Mouse (Mus musculus): ENCODE data around the gene Slc2a4.

DNA sequence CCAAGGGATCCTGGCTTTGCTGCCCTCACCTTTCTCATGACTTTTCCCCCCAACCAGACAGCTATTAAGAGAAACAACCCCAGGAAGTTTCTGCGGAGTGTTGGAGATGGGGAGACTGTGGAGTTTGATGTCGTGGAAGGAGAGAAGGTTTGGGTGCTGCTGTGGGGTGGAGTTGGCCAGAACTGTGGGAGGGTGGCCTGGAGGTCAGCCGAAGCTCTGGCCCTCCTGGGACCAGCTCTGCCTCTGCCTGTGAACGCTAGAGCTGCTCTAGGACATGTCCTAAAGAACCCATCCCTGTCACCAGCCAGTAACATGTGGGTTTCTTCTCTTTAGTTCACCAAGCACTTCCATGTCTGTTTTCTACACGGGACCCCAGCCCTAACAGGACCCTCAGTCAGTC lies 8.8 kb downstream of the Slc2a4 start:
- TF ChIP-seq CTCF (IDR thresholded peaks at IDR 0.05; ENCODE audit: low read depth, low read length) (no peak), POLR2A (IDR thresholded peaks at IDR 0.05; ENCODE audit: insufficient read depth, low read length) (no peak), EP300 (IDR thresholded peaks at IDR 0.05; ENCODE audit: insufficient read depth, low read depth, low read length) (no peak)
